ENCODE assay signal across 9 mouse cellular contexts in the genomic region with DNA sequence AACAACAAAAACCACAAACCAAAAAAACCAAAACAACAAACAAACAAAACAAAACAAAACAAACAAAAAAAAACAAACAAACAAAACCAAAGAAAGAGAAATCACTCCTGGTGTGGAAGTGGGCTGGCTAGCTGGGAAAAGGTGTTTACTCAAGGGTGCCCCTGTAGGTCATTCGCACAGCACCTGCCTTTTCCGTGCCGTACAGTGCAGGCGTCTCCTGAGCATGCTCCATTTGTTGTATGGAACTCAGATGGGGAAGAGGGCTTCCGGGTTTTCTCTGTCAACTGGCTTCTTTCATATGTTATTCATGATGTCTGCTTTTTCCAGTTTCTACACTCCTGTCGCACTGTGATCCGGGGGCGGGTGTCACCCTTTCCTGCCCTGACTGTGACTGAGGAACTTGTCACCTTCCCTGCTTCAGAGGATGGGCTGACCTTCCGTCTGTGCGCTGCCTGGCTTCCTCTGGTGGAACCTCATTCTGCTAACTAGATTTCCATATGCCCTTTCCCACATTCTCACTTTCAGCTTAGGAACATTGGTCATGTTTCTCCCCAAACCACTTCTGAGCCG.
DNase-seq lines count a peak whose midpoint lies in the region; ATAC-seq and TF ChIP-seq lines count a peak whose summit lies in the region.
"Had no signal": no experiment of that assay in that cellular context is flagged by ENCODE, and none has a peak within 500 bp of the region (broad histone marks: within the 10 kb centered on the region; RNA-seq: fewer than 3 reads in every experiment).

No protein-coding gene starts in this region.

- no peaks in the 10 kb centered on the region for H3K36me3 ChIP-seq in heart, embryonic 14.5 days (ENCODE audit: control insufficient read depth, insufficient read depth, low read length)
- H3K36me3 ChIP-seq in intestine, postnatal 0 days (ENCODE audit: control insufficient read depth, insufficient read depth): no peaks in the 10 kb centered on the region
- H3K36me3 ChIP-seq in stomach, embryonic 16.5 days (ENCODE audit: control insufficient read depth, insufficient read depth, low read length): no peaks in the 10 kb centered on the region

- H3K9ac ChIP-seq in heart, embryonic 14.5 days (ENCODE audit: low read length): no peak overlapping the region
- no peak overlapping the region for H3K9ac ChIP-seq in intestine, postnatal 0 days (ENCODE audit: low read depth, low read length)
- no peak overlapping the region for H3K9ac ChIP-seq in stomach, embryonic 16.5 days (ENCODE audit: low read length)

- peak overlapping the region; percentile 17 to 24; a peak in 3 of 4 replicates for H3K4me3 ChIP-seq in heart, embryonic 14.5 days (ENCODE audit: control insufficient read depth in 1 of 2, insufficient read depth in 1 of 2, low read depth in 1 of 2, low read length in 2 of 2)
- H3K4me3 ChIP-seq in intestine, postnatal 0 days (ENCODE audit: low read depth, low read length): no peak overlapping the region
- peak overlapping the region; percentile 21; the same call in 1 of the 2 replicates for H3K4me3 ChIP-seq in stomach, embryonic 16.5 days (replicated peaks; ENCODE audit: low read length)

- ATAC-seq in heart, embryonic 14.5 days (ENCODE audit: insufficient number of reproducible peaks, insufficient read depth, low FRiP score, low read depth): no peak
- ATAC-seq in intestine, postnatal 0 days: no peak
- ATAC-seq in stomach, embryonic 16.5 days (ENCODE audit: insufficient read depth, low FRiP score): no peak

- WGBS in heart, embryonic 14.5 days: 46% methylated on average over 11 of the region's 11 CpGs
- 64% methylated on average over 11 of the region's 11 CpGs for WGBS in intestine, postnatal 0 days
- 48% methylated on average over 11 of the region's 11 CpGs for WGBS in stomach, embryonic 16.5 days

- H3K27me3 ChIP-seq in heart, embryonic 14.5 days (ENCODE audit: control insufficient read depth, insufficient read depth, low read length): peaks cover 4% of the 10 kb centered on the region; the same call in 1 of the 2 replicates
- H3K27me3 ChIP-seq in intestine, postnatal 0 days (replicated peaks; ENCODE audit: control insufficient read depth, insufficient read depth, low read length): no peaks in the 10 kb centered on the region
- no peaks in the 10 kb centered on the region for H3K27me3 ChIP-seq in stomach, embryonic 16.5 days (ENCODE audit: control insufficient read depth, insufficient read depth, low read length)
- H3K27me3 ChIP-seq: CH12.LX had no signal

- H3K27ac ChIP-seq in heart, embryonic 14.5 days (replicated peaks in 1 of 2; ENCODE audit: control insufficient read depth in 1 of 2, insufficient read depth in 1 of 2, low read depth in 2 of 2, low read length in 2 of 2): no peak overlapping the region
- no peak overlapping the region for H3K27ac ChIP-seq in intestine, postnatal 0 days (ENCODE audit: low read depth, low read length)
- no peak overlapping the region for H3K27ac ChIP-seq in stomach, embryonic 16.5 days (ENCODE audit: low read length)

- peak overlapping the region; percentile 59 for H3K4me2 ChIP-seq in heart, embryonic 14.5 days (ENCODE audit: low read length)
- peak overlapping the region; percentile 52 for H3K4me2 ChIP-seq in intestine, postnatal 0 days (replicated peaks; ENCODE audit: low read depth)
- peak overlapping the region; percentile 41 for H3K4me2 ChIP-seq in stomach, embryonic 16.5 days (ENCODE audit: low read depth, low read length)

- no peak for DNase-seq in heart, adult 9 months (ENCODE audit: low spot score in 2 of 2)
- peak; percentile 18 for DNase-seq in thymus, postnatal 14 days
- DNase-seq in thymus, postnatal 10 days (ENCODE audit: low spot score in 2 of 2): no peak
- no peak for DNase-seq in left cerebral cortex, adult 11 months (ENCODE audit: low spot score)
- DNase-seq in right cerebral cortex, postnatal 4 days: no peak

- no peaks in the 10 kb centered on the region; a peak in 1 of 4 replicates for H3K4me1 ChIP-seq in heart, embryonic 14.5 days (ENCODE audit: control insufficient read depth in 2 of 2, insufficient read depth in 2 of 2, low read length in 2 of 2)
- H3K4me1 ChIP-seq in intestine, postnatal 0 days (replicated peaks; ENCODE audit: control insufficient read depth, insufficient read depth, low read length): no peaks in the 10 kb centered on the region
- no peaks in the 10 kb centered on the region for H3K4me1 ChIP-seq in stomach, embryonic 16.5 days (ENCODE audit: control insufficient read depth, insufficient read depth, low read length)

- H3K9me3 ChIP-seq in heart, embryonic 14.5 days (ENCODE audit: control insufficient read depth, low read length): peaks cover 4% of the 10 kb centered on the region; the same call in 1 of the 2 replicates
- no peaks in the 10 kb centered on the region for H3K9me3 ChIP-seq in intestine, postnatal 0 days (ENCODE audit: control insufficient read depth)
- H3K9me3 ChIP-seq in stomach, embryonic 16.5 days (replicated peaks; ENCODE audit: control insufficient read depth, low read length): no peaks in the 10 kb centered on the region

- TF ChIP-seq CTCF in intestine, postnatal 0 days (IDR thresholded peaks at IDR 0.05; ENCODE audit: low read depth): peak; percentile 21
